Comparison of ENCODE assay signal across 10 mouse cellular contexts in genomic region chr10:59825137-59825812, GRCm38 (mm10). TPM values are rescaled to one million over a fixed set of nuclear protein-coding genes. Genes with fewer than 3 reads are reported as not detected.
DNase-seq lines count a peak whose midpoint lies in the region; ATAC-seq and TF ChIP-seq lines count a peak whose summit lies in the region.
"Had no signal": no experiment of that assay in that cellular context is flagged by ENCODE, and none has a peak within 500 bp of the region (broad histone marks: within the 10 kb centered on the region; RNA-seq: fewer than 3 reads in every experiment).

No protein-coding gene starts in this region.

- H3K79me2 ChIP-seq in C2C12 (ENCODE audit: control insufficient read depth, insufficient read depth), result no peaks in the 10 kb centered on the region

- peak overlapping the region; percentile 28; the same call in 1 of the 2 replicates for H3K27ac ChIP-seq in layer of hippocampus, adult 2 months
- H3K27ac ChIP-seq: liver, embryonic 15.5 days had no signal

- no peak for TF ChIP-seq CTCF in layer of hippocampus, adult 2 months (conservative IDR thresholded peaks at IDR 0.05)
- TF ChIP-seq CTCF in C2C12 (IDR thresholded peaks at IDR 0.05; ENCODE audit: control insufficient read depth, insufficient read depth, insufficient read length), result no peak

- H3K79me3 ChIP-seq in C2C12 (ENCODE audit: low read depth), result no peaks in the 10 kb centered on the region

- intact Hi-C loops in heart, postnatal 36 days (cut with DNase I), result no loop called here

- H3K36me3 ChIP-seq in C2C12 (ENCODE audit: control insufficient read depth, insufficient read depth), result peaks cover 35% of the 10 kb centered on the region

- H3K27me3 ChIP-seq in C2C12 (ENCODE audit: control insufficient read depth, insufficient read depth, insufficient read length), result no peaks in the 10 kb centered on the region
- H3K27me3 ChIP-seq: liver, embryonic 15.5 days had no signal

- no peak for ATAC-seq in erythroblast, adult 5-6 weeks (replicated peaks; ENCODE audit: low FRiP score, poor library complexity, severe bottlenecking)
- no peak for ATAC-seq in monocyte, adult 5-6 weeks (replicated peaks; ENCODE audit: insufficient number of reproducible peaks, low FRiP score, low TSS enrichment, poor library complexity, severe bottlenecking)
- ATAC-seq in erythroid progenitor cell, adult 5-6 weeks (replicated peaks; ENCODE audit: low FRiP score, poor library complexity, severe bottlenecking), result no peak

- DNase-seq in layer of hippocampus, adult 2 months (ENCODE audit: low spot score in 2 of 2), result no peak
- DNase-seq in layer of hippocampus, adult 18-20 months (ENCODE audit: low spot score in 2 of 2), result no peak
- peak; percentile 47 for DNase-seq in adrenal gland, adult 8-10 months
- peak; percentile 24 to 42 for DNase-seq in heart, postnatal 36 days
- DNase-seq: kidney, postnatal 14 days had no signal

- H3K4me3 ChIP-seq in layer of hippocampus, adult 2 months, result no peak overlapping the region
- H3K4me3 ChIP-seq in C2C12 (ENCODE audit: insufficient read depth, poor library complexity, severe bottlenecking), result no peak overlapping the region
- H3K4me3 ChIP-seq: liver, embryonic 15.5 days had no signal

- peak overlapping the region; percentile 36 for H3ac ChIP-seq in C2C12 (ENCODE audit: control insufficient read depth, insufficient read length, low read depth)

TF ChIP-seq in C2C12, 6 proteins besides CTCF, POLR2A, EP300 and RAD21:
- TF ChIP-seq MYOG (IDR thresholded peaks at IDR 0.05; ENCODE audit: control insufficient read depth, extremely low read depth, insufficient read length) (no peak), CEBPB (IDR thresholded peaks at IDR 0.05; ENCODE audit: low read depth) (peak; percentile 19), MYOD1 (IDR thresholded peaks at IDR 0.05; ENCODE audit: control insufficient read depth, insufficient read length, low read depth) (peak; percentile 71), USF1 (IDR thresholded peaks at IDR 0.05; ENCODE audit: low read depth) (no peak), MAX (IDR thresholded peaks at IDR 0.05) (peak; percentile 96), FOSL1 (IDR thresholded peaks at IDR 0.05; ENCODE audit: insufficient read depth, low read length, poor library complexity, severe bottlenecking) (peak; percentile 95)
TF ChIP-seq in C2C12: peak in this region for 4.

RNA-seq across cellular contexts. Expression of gene Dnajb12, which starts 54.1 kb away (rescaled TPM):
- total RNA-seq in layer of hippocampus, adult 2 months (2021), result 10 to 100 TPM; 54.4 to 56.8 TPM
- total RNA-seq in layer of hippocampus, adult 18-20 months (2021), result 10 to 100 TPM; 52.7 to 53.2 TPM
- polyA plus RNA-seq in C2C12 (2012; fragmentation: generic; extraction: Trizol), result 25.8 TPM
- total RNA-seq in adrenal gland, adult 8-10 months (2022), result 10 to 100 TPM; 59.3 to 67.0 (median 62.9) TPM
- total RNA-seq in heart, postnatal 36 days (2021), result 10 to 100 TPM; 39.8 to 43.5 TPM
- 13.6 and 28.2 TPM in 2 replicates for total RNA-seq in erythroblast, adult 5-6 weeks (2015; ENCODE audit: low replicate concordance)
- total RNA-seq in erythroblast, adult 5-6 weeks (2017; ENCODE audit: low replicate concordance), result 39.8 and 43.4 TPM in 2 replicates
- total RNA-seq in monocyte, adult 5-6 weeks (2017), result 29.6 to 41.9 TPM (median 30.0 TPM) in 3 replicates
- 27.2 and 34.2 TPM in 2 replicates for total RNA-seq in erythroid progenitor cell, adult 5-6 weeks (2015; ENCODE audit: low replicate concordance)
- 30.4 and 32.7 TPM in 2 replicates for total RNA-seq in erythroid progenitor cell, adult 5-6 weeks (2017; ENCODE audit: low replicate concordance)

Comparison
In these comparisons a context has a peak if more than half of its experiments do, and no peak if none do; other contexts are left out.
1. DNase-seq: peak in adrenal gland, adult 8-10 months (single experiment) and heart, postnatal 36 days (2 of 2); none in layer of hippocampus, adult 2 months (0 of 2) and layer of hippocampus, adult 18-20 months (0 of 2).